Mouse (Mus musculus): Measurements from ENCODE around the gene Klf1.

DNA sequence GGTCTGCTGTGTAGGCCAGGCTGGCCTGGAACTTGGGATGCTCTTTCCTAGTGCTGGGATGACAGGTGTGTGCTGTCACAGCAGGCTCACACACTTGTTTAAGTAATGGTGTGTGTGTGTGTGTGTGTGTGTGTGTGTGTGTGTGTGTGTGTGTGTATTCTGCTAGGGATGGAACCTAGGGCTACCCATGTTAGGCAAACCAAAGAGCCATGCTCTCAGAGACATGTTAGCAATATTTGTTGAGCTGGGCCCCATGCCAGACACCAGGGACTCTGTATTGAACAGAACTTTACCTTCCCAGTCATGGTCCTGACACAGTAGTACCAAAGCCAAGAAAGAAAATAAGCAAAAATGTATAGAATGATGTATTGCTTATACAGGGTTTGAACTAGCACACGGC lies 25.8 kb downstream of the Klf1 start:
- TF ChIP-seq CTCF (IDR thresholded peaks at IDR 0.05; ENCODE audit: borderline replicate concordance, extremely low read depth, insufficient read depth, insufficient read length) (no peak), POLR2A (IDR thresholded peaks at IDR 0.05; ENCODE audit: borderline replicate concordance, extremely low read depth, insufficient read depth, insufficient read length, poor library complexity, severe bottlenecking) (no peak)

Measured in brain, embryonic 14.5 days (tissue).